Mouse (Mus musculus) MEL (cell line): ENCODE measurements around the gene Med6.

Source experiments
- ELF1 ChIP-seq: IDR thresholded peaks from 2 replicates; pipeline ENCODE4 v1.6.1; 2014; ENCODE audit warnings: low read depth, mild to moderate bottlenecking, inconsistent platforms, low read length, improper control_type of control experiment, moderate library complexity
- POLR2A ChIP-seq, 2 experiments: IDR thresholded peaks; 2 replicates each; pipeline ENCODE4 v1.6.1; 2011 to 2012; ENCODE audit warnings: low read length in 2 of 2, mild to moderate bottlenecking in 2 of 2, control low read depth in 1 of 2, improper control_type of control experiment in 1 of 2, low read depth in 1 of 2, moderate library complexity in 1 of 2; ENCODE audit not compliant: control insufficient read depth in 1 of 2, insufficient read depth in 1 of 2, poor library complexity in 1 of 2
- SMC3 ChIP-seq: IDR thresholded peaks from 2 replicates; pipeline ENCODE4 v1.6.1; 2011; ENCODE audit warnings: low read depth, low read length, improper control_type of control experiment
- TCF12 ChIP-seq: IDR thresholded peaks from 2 replicates; pipeline ENCODE4 v1.6.1; 2014; ENCODE audit warnings: low read depth, mild to moderate bottlenecking, inconsistent platforms, low read length, improper control_type of control experiment, moderate library complexity
- ZKSCAN1 ChIP-seq: IDR thresholded peaks from 2 replicates; pipeline ENCODE4 v1.6.1; 2012; ENCODE audit warnings: low read depth, mild to moderate bottlenecking, inconsistent platforms, low read length, improper control_type of control experiment, moderate library complexity
- ZNF384 ChIP-seq: IDR thresholded peaks from 2 replicates; pipeline ENCODE4 v1.6.1; 2012; ENCODE audit warnings: low read depth, mild to moderate bottlenecking, inconsistent platforms, low read length, improper control_type of control experiment

GRCm38 (mm10) chr12:81630520-81630914 lies 35.7 kb upstream of the Med6 start:
- TF ChIP-seq ZNF384 (no peak), ELF1 (no peak), POLR2A (IDR thresholded peaks at IDR 0.05; ENCODE audit: control insufficient read depth in 1 of 2, insufficient read depth in 1 of 2, low read depth in 1 of 2, low read length in 2 of 2, poor library complexity in 1 of 2) (no peak), TCF12 (no peak), ZKSCAN1 (no peak), SMC3 (no peak)
